Mouse (Mus musculus) liver, postnatal 0 days (tissue): ENCODE measurements around the gene Ebi3.

ENCODE experiments used
- CTCF ChIP-seq: sonication (generic); IDR thresholded peaks from 2 replicates; pipeline ENCODE4 v1.5.1; 2016; ENCODE audit warnings: antibody characterized with exemption, low read depth
- EP300 ChIP-seq: IDR thresholded peaks from 2 replicates; pipeline ENCODE4 v1.6.1; 2016; ENCODE audit warnings: antibody characterized with exemption, low read depth, mild to moderate bottlenecking

DNA sequence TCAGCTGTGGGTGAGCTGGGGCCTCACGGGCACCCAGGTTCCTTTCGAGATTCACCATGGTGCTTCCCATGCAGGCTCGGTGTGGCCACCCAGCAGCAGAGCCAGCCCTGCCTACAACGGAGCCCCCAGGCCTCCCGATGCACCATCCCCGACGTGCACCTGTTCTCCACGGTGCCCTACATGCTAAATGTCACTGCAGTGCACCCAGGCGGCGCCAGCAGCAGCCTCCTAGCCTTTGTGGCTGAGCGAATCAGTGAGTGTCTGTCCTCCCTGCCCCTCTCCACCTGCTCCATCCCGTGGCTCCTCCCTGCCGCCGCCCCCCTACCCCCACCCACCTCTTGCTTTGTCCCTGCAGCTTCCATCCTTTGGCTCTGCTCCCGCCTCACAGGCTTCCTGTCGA lies 1.8 kb downstream of the Ebi3 start:
- TF ChIP-seq CTCF (no peak), EP300 (no peak)
